Mouse (Mus musculus): ENCODE data around the gene Myo1h. TPM values are rescaled to one million over a fixed set of nuclear protein-coding genes. Genes with fewer than 3 reads are reported as not detected.

The Myo1h gene
- polyA plus RNA-seq, 2 experiments: 0.19 to 0.44 TPM

- WGBS (ENCODE audit: insufficient replicate concordance): 72% methylated on average over 22 of the region's 22 CpGs
- no peaks in the 10 kb centered on the region for H3K9me3 ChIP-seq (ENCODE audit: control insufficient read depth, low read length)
- no peak overlapping the region for H3K4me2 ChIP-seq (ENCODE audit: low read depth)
- no peak for ATAC-seq (ENCODE audit: insufficient read depth)
- H3K36me3 ChIP-seq (replicated peaks; ENCODE audit: control insufficient read depth, insufficient read depth, low read depth): no peaks in the 10 kb centered on the region
- no peaks in the 10 kb centered on the region; a peak in 1 of 4 replicates for H3K4me1 ChIP-seq (replicated peaks; ENCODE audit: control insufficient read depth in 2 of 2, insufficient read depth in 2 of 2, low read length in 1 of 2)
- no peak overlapping the region for H3K9ac ChIP-seq (replicated peaks)
- no peak for DNase-seq (ENCODE audit: low read depth in 3 of 3, low spot score in 3 of 3)
- no peaks in the 10 kb centered on the region for H3K27me3 ChIP-seq (ENCODE audit: control insufficient read depth, insufficient read depth, low read length)
- H3K27ac ChIP-seq: no peak overlapping the region
- no peak overlapping the region for H3K4me3 ChIP-seq (ENCODE audit: insufficient read depth in 1 of 2, low read depth in 2 of 2, low read length in 2 of 2)
- TF ChIP-seq EP300 (IDR thresholded peaks at IDR 0.05; ENCODE audit: low read depth) (no peak), CTCF (IDR thresholded peaks at IDR 0.05; ENCODE audit: low read depth) (no peak)
Measured at GRCm38 (mm10) chr5:114299156-114299855, 10.3 kb downstream of the Myo1h start.

GRCm38 (mm10) chr5:114299883-114300610 is 11.1 kb downstream of the Myo1h start:
- no peak for TF ChIP-seq EP300 (IDR thresholded peaks at IDR 0.05; ENCODE audit: low read depth)
- no peak for TF ChIP-seq CTCF (IDR thresholded peaks at IDR 0.05; ENCODE audit: low read depth)
- Histone ChIP-seq H3K36me3 (replicated peaks; ENCODE audit: control insufficient read depth, insufficient read depth, low read depth) (no peaks in the 10 kb centered on the region), H3K4me2 (ENCODE audit: low read depth) (no peak overlapping the region), H3K4me1 (replicated peaks; ENCODE audit: control insufficient read depth in 2 of 2, insufficient read depth in 2 of 2, low read length in 1 of 2) (no peaks in the 10 kb centered on the region; a peak in 1 of 4 replicates), H3K27ac (no peak overlapping the region), H3K9ac (replicated peaks) (no peak overlapping the region), H3K4me3 (ENCODE audit: insufficient read depth in 1 of 2, low read depth in 2 of 2, low read length in 2 of 2) (no peak overlapping the region), H3K9me3 (ENCODE audit: control insufficient read depth, low read length) (no peaks in the 10 kb centered on the region), H3K27me3 (ENCODE audit: control insufficient read depth, insufficient read depth, low read length) (no peaks in the 10 kb centered on the region)
- WGBS (ENCODE audit: insufficient replicate concordance): 64% methylated on average over 24 of the region's 24 CpGs
- DNase-seq (ENCODE audit: low read depth in 3 of 3, low spot score in 3 of 3): no peak
- no peak for ATAC-seq (ENCODE audit: insufficient read depth)

GRCm38 (mm10) chr5:114303166-114303565 is 14.2 kb downstream of the Myo1h start:
- 62% methylated on average over 6 of the region's 6 CpGs for WGBS (ENCODE audit: insufficient replicate concordance)
- no peaks in the 10 kb centered on the region for H3K36me3 ChIP-seq (replicated peaks; ENCODE audit: control insufficient read depth, insufficient read depth, low read depth)
- H3K9me3 ChIP-seq (ENCODE audit: control insufficient read depth, low read length): no peaks in the 10 kb centered on the region
- no peak overlapping the region for H3K27ac ChIP-seq
- H3K4me3 ChIP-seq (ENCODE audit: insufficient read depth in 1 of 2, low read depth in 2 of 2, low read length in 2 of 2): no peak overlapping the region
- DNase-seq (ENCODE audit: low read depth in 3 of 3, low spot score in 3 of 3) (no peak), ATAC-seq (ENCODE audit: insufficient read depth) (no peak)
- TF ChIP-seq CTCF (IDR thresholded peaks at IDR 0.05; ENCODE audit: low read depth) (no peak), EP300 (IDR thresholded peaks at IDR 0.05; ENCODE audit: low read depth) (no peak)
- H3K4me2 ChIP-seq (ENCODE audit: low read depth): no peak overlapping the region
- no peaks in the 10 kb centered on the region for H3K27me3 ChIP-seq (ENCODE audit: control insufficient read depth, insufficient read depth, low read length)
- H3K9ac ChIP-seq (replicated peaks): no peak overlapping the region
- H3K4me1 ChIP-seq (replicated peaks; ENCODE audit: control insufficient read depth in 2 of 2, insufficient read depth in 2 of 2, low read length in 1 of 2): no peaks in the 10 kb centered on the region

- Histone ChIP-seq H3K4me2 (ENCODE audit: low read depth) (no peak overlapping the region), H3K9me3 (ENCODE audit: control insufficient read depth, low read length) (no peaks in the 10 kb centered on the region), H3K27me3 (ENCODE audit: control insufficient read depth, insufficient read depth, low read length) (no peaks in the 10 kb centered on the region), H3K36me3 (replicated peaks; ENCODE audit: control insufficient read depth, insufficient read depth, low read depth) (no peaks in the 10 kb centered on the region), H3K4me1 (replicated peaks; ENCODE audit: control insufficient read depth in 2 of 2, insufficient read depth in 2 of 2, low read length in 1 of 2) (no peaks in the 10 kb centered on the region), H3K4me3 (ENCODE audit: insufficient read depth in 1 of 2, low read depth in 2 of 2, low read length in 2 of 2) (no peak overlapping the region), H3K27ac (no peak overlapping the region), H3K9ac (replicated peaks) (no peak overlapping the region)
- DNase-seq (ENCODE audit: low read depth in 3 of 3, low spot score in 3 of 3): no peak
- TF ChIP-seq CTCF (IDR thresholded peaks at IDR 0.05; ENCODE audit: low read depth) (no peak), EP300 (IDR thresholded peaks at IDR 0.05; ENCODE audit: low read depth) (no peak)
- 58% methylated on average over 5 of the region's 5 CpGs for whole genome bisulfite sequencing (ENCODE audit: insufficient replicate concordance)
- no peak for ATAC-seq (ENCODE audit: insufficient read depth)
Measured at GRCm38 (mm10) chr5:114306496-114306895, 17.5 kb downstream of the Myo1h start.

Measured in liver, embryonic 14.5 days (tissue).